Mouse (Mus musculus) frontal cortex, postnatal 14 days (tissue): ENCODE measurements around the gene Fam168a.
A peak's percentile ranks its signal among the peaks of the same experiment; 100 is the strongest.

Source experiments
- DNase-seq, 2 experiments: peaks; one replicate each; pipeline ENCODE4 v3.0.0; 2022; ENCODE audit warnings: low spot score in 2 of 2

The Fam168a gene

DNA sequence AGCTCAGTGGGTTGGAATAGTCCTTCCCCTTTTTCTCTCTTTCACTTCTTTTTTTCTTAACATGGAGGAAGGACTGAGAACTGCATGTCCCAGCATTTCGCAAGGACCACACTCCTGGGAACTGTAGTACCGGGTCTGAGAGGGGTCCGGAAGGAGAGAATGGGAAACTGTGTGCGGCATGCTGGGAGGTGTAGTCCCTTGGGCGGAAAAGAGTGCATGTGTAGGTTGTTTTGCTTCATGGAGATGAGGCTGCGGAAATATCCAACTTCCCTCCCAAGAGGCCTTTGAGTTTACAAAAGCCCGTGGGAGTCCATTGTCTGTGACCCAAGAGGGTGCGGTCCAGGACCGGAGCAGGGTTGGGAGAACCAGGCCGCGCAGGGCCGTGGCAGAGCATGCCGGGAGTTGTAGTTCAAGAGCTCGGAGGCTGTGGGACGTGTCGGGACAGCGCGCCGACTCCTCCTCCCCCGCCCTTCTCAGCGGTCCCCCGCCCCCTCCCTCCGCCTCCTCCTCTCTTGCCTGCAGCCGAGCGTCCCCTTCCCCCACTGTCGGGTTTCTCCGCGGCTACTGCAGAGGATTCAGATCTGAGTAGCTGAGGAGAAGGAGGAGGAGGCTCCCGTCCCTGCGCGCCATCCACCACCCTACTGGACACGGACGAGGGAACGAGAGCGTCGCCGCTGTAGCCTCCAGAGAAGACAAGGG lies at the start of gene Fam168a:
Gene Fam168a, plus strand, starts transcription at position 493 of the 699 bp plus-strand sequence.
- DNase-seq, result peak; percentile 88 to 89

DNA sequence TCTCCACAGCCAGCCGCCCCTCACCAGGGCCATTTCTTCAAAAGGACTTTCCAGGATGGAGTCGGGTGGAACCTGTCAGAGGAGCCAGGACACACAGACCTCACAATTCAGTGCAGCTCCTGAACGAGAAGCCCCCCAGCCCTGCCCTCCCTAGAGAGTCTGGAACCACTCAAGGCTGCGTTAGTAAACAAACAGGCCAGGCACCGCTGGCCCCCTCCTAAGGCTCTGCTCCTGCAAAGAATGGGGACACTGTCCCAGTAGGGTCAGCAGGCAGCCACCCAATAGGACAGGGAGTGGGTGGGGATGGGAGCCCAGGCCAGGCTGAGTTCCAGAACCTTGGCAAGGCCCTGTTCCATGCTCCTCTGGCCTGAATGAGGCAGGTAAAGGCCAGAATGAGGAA lies 49.7 kb upstream of the Fam168a start:
- DNase-seq, result no peak

DNA sequence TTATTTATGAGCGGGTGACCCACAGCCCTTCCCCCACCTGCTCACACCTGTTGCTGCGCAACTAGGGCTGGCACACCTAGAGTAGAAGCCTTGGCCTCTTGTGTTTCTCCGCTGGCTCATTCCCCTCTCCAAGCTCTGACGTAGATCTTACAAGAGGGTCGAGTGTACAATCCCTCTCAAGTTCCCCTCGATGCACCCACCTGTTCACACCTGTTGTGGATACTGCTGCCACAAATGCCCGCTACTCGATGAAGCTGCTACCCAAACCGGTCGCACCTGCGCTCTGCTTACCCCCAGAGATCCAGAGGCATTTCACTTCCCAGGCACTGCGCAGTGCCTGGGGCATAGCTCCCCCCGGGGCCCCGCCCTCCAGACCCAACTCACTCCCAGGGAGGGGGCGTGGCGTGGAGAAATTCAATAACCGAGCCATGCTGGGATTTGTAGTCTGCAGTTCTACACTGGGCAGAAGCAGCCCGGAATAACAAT lies 48.3 kb upstream of the Fam168a start:
- DNase-seq, result no peak

DNA sequence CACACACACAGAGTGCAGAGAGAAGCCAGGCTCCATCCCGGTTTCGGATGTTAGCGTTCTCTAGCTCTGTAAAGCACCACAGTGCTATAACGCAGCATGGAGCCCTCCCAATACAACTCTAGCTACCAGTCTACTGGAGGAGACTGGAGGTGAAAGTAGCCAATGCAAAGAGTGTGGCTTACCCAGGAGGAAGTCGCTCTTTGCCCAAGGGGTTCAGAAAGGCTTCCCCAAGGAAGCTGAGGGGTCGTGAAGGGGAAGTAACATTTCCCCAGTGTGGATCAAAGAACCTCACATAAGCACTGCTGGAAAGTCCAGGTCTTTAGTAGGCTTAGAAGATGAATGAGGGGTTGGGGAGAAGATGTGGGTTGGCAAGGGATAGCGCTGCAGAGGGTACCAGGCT lies 45.2 kb upstream of the Fam168a start:
- no peak for DNase-seq

DNA sequence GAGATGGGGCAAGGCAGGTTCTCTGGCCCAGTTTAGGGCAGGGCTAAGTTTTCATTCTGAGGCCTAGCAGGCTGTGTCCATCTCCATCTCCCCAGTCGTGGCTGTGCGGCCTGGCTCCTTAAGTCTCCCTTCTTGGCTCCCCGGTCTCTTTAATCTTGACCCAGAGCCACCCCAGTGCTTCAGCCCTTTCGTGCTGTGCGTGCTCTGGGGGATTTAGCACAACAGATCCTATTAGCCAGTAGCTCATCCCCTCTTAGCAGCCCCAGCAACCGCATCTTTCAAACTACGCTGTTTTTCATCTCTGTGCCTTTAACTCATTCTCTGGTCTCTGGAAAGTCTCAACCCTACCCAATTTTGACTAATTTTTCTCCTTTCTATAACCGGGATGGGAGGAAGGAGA lies 44.2 kb upstream of the Fam168a start, which contains the start of gene Plekhb1:
Gene Plekhb1, minus strand, starts transcription at position 184 of the 400 bp plus-strand sequence.
- no peak for DNase-seq

DNA sequence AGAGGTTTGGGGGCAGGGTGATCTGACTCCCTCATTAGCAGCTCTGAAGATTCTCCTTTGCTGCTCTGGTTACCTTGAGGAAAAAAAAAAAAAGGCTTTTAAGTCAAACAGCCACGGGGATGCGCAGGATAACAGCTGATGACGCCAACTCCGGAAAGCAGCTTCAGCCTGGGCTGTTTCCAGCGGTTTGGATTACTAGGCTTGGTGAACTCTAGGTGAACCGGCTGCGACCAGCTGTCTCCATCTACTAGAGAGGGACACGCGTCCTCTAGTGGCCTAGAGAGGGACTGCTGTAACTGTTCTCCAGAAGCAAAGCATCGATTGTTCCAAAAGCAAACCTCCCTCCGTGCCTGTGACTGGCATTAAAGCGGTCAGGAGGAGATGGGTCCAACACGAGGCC lies 43.2 kb upstream of the Fam168a start:
- DNase-seq, result peak; percentile 86 to 87

DNA sequence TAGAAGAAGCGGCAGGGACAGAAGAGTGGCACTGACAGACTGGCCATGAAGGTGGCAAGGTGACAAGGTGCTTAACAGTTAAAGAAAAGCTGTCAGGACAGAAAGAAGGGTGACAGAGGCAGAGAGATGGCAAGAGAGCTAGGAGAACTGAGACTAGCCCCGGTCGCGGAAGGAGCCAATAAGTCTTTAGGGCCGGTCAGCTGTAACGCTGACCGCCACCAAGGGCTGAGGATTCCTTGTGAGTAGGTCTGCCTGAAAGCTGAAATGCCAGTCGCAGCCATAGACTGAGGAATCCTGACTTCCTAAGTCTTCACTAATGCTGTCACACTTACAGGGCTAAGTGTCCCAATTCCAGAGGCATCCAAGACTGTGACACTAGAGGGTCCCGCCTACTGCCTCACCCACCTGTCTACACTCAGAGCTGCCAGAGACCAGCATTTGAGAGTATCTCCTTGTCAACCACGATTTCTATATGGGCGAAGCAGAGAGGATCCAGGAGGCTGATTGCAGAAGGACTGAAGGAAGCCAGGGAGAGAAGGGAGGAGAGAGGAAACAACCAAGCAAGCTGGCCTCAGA lies 42.6 kb upstream of the Fam168a start:
- DNase-seq, result no peak

DNA sequence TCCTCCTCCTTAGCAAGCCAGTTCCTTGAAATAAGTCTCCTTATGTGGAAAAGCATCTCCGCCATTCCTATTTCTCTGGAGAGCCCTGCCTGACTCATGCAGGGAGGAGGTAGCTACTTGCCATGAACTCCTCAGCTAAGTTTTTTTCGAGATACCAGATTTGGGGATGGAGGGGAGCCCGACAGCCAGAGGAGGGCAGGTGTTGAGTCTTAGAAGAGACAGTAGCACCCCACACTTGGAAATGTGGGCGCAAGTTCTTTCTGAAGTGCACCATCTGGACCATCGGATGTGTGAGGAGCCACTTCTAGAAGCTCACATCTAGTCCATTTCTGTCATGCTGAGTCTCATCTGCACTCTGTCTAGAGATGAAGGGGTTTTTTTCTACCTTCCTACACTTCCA lies 35.8 kb upstream of the Fam168a start:
- peak in 1 of 2 experiments; percentile 47 for DNase-seq

DNA sequence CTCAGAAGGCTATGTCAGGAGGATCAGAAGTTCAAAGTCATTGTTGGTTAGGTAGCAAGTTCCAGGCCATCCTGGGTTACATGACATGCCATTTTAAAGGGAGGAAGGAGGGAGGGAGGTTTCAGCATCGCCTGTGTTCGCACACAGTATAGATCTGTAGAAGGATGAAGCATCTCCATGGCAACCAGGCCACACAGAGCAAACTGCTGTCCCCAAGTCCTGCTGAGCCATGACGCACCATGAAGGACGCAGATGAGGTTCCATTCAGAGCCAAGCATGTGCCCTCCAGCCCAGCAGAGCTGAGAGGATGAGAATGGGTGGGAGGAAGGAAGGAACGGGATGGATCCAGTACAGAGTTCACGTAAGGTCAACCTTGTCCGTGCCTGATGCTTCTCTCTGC lies 33.0 kb upstream of the Fam168a start:
- no peak for DNase-seq

DNA sequence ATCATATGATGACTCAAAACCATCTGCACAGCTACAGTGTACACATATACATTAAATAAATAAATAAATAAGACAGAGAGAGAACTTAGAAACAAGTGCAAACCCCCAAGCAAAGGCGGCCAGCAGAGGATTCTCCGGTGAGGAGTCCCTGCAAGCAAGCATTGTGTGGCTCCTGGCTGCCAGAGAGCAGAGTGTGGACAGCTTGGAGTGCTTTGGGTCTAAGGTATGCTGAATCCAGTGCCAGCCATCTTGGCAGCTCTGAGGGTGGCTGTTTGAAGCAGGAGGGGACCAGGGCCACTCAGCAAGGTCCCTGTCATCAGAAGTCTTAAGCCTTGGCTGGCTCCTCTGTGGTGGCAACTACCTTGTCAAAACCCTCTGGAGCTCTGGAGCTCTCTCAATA lies 31.5 kb upstream of the Fam168a start:
- no peak for DNase-seq

DNA sequence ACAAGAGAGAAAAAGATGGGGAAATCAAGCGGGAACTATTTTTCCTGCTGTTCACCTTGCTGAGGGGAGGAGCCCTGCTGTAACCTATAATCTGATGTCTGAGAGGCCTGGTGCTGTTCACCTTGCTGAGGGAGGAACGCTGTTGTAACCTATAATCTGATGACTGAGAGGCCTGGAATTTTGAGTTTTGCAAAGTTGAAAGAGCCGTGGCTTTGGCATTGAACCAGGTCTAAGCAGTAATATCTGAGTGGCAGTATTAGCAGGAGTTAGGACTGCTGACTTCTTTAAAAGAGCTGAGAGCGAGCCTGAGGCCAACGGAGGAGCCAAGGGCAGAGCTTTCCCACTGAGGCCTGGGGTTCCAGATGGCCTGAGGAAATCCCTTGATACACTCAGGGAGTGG lies 28.4 kb upstream of the Fam168a start:
- no peak for DNase-seq

DNA sequence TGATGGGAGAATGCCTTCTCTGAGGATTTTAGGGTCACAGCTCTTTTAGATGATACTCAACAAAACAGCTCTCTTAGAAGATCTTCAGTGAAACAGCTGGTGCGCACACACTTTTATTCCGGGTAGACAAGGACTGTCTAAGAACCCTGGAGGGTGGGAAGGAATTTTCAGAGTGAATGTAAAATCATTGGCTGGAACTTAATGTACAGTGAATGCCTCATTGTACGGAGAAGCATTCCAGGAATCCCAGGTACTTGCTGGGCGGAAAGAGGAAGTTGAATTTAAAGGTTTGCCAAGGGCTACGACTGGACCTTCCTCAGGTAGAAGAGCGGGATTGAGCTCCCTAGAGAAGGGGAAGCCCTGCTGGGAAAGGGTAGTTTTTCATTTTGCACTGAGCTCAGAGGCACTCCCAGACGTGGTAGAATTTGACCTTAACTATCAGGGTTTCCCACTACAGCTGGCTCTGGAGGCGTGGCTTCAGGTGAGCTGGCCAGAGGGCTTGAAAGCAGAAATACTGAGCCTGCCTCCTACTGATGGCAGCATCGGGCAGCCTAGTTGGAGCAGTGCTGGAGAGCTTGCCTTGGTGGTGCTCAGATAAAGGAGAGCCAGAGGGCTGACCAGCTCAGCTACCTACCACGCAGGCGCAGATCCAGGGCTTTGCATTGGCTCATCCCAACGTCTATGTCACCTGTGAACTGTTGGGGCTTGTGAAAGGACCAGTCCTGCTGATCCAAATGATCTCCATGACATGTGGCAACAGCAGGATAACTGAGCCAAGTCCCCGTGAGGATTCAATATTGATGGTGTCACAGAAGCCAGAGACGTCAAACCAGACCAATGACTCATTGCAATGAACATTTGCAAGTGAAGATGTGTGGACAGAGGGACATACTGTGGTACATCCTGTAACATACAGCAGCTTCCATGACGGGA lies 27.2 kb upstream of the Fam168a start:
- no peak for DNase-seq

DNA sequence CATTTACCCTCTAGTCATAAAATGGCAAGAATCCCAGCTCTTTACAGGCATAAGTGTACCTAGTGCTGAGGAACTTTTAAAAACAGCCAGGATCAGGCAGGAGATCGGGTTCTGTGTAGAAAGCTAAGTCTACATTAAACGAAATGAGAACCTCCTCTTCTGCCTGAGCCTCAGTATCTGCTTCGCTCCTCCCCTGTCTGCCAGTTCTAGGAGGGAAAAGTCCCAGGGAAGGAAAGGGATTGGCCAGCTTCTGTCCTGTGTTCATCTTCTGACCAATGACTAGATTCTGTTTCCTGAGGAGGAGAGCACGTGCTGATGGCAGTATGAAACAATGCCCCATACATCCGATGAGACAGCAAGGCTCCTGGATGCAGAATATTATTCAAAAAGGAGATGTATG lies 25.3 kb upstream of the Fam168a start:
- no peak for DNase-seq

DNA sequence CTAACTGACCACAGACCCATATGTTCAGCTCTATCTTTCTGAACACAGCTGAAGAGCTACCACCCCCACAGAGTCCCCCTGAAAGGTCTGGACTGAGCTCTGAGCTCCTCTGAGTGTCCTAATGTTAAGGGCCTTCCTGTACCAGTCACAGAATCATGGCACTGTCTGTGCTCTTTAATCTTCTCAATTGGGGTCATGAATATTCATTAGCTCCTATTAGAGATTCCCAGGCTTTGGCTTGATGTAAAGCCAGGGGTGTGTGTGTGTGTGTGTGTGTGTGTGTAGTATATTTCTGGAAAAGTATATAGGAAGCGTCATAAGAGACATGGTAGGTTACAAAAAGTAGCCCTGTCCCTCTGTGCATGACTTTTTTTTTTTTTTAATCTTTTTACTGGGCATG lies 23.2 kb upstream of the Fam168a start:
- no peak for DNase-seq

DNA sequence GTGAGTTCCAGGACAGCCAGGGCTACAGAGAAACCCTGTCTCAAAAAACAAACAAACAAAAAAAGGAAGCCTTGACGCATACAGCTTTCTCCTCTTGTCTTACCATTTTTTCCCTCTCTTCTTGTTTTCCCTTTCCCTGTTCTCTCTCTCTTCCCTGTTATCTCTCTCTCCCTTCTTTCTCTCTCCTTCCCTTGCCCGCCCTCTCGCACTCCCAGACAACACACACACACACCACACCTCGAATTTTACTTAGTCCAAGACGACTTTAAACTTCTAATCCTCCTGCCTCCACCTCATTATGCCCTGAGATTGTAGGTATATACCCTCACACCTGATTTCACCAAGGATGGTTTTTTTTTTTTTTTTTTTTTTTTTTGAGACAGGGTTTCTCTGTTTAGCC lies 22.4 kb upstream of the Fam168a start:
- DNase-seq, result no peak

DNA sequence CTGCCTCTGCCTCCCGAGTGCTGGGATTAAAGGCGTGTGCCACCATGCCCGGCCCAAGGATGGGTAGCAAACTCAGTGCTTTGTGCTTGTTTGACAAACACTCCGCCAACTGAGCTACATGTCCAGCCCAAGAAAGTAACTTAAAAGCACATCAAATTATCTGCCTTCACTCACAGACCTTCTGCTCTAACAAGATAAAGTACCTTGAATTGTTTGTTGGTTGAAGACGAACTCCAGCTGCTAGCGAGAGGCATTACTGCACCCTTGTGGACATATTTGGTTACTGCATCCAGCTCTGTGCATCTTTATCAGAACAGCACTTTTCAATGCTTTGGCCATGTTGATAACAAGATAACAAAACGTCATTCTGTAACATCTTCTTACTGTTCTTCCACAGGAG lies 21.9 kb upstream of the Fam168a start:
- DNase-seq, result peak in 1 of 2 experiments; percentile 60

DNA sequence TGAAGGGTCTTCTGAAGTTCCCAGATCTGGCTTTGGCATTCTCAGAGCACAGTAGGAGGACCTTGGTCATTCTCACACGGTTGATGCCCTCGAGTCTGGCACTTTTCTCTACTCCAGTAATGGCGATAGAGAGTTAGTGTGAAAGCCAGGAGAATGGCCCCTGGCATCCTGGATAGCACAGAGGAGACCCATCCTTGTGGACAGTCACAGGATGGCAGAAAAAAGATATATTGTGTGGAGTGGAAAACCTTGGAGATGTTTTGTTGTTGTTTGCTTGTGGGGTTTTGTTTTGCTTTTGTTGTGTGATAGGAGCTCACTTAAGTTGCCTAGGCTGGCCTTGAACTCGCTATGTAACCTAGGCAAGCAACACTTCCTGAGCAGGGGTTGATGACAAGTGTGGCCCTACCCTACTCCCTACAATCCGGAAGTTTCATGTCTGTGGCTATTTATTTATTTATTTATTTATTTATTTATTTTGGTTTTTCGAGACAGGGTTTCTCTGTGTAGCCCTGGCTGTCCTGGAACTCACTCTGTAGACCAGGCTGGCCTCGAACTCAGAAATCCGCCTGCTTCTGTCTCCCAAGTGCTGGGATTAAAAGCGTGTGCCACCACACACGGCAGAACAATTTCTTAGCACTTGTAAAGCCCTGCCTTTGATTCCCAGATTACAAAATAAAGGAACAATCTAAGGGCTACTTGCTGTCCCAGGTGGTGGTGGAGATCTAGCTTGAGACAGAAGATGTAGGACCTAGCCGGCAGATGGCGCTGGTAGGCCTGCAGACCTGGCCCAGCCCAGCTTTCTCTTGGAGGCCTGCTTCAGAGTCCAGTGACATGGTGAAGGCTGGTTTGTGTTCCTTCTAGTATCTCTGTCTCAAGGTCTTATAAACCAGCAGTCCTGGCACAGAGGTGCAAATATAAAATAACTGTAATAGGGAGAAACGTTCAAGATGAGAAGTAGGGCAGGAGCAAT lies 21.1 kb upstream of the Fam168a start:
- DNase-seq, result peak in 1 of 2 experiments; percentile 50

DNA sequence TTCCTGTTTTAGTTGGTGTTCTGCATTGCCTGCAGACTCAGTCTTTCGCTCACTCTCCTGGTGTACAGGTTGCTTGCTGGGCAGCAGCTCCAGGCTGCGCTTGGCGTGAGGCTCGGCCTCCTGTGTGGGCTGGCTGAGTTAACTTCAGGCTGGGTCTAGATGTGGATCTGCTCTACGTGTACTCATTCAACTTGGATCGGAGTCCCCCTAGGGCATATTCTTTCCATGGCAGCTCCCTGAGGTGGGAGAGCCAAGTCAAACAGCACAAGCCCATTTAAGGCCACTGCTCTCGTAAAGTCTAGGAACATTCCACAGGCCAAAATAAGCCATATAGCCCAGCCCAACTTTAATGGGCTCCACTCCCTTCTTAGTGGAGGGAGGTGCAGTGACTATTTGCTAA lies 18.0 kb upstream of the Fam168a start:
- no peak for DNase-seq

DNA sequence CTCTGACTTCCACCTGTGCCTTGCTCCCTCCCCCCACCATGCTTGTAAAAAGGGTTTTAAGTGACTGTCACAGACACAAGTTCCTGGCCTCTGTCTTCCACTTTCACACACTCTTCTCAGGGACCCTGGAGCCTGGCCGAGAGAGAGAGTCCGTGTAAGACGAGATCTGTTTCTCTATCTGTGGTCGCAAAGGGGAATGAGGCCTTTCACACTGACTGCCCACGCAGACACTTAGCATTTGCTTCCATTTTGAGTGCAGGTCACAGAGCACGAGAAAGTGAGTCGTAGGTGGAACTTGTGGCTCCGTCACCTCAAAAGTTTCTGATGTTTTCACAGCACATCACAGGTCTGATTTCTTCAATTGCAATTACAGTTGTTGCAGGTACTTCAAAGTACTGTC lies 13.2 kb upstream of the Fam168a start:
- DNase-seq, result no peak

DNA sequence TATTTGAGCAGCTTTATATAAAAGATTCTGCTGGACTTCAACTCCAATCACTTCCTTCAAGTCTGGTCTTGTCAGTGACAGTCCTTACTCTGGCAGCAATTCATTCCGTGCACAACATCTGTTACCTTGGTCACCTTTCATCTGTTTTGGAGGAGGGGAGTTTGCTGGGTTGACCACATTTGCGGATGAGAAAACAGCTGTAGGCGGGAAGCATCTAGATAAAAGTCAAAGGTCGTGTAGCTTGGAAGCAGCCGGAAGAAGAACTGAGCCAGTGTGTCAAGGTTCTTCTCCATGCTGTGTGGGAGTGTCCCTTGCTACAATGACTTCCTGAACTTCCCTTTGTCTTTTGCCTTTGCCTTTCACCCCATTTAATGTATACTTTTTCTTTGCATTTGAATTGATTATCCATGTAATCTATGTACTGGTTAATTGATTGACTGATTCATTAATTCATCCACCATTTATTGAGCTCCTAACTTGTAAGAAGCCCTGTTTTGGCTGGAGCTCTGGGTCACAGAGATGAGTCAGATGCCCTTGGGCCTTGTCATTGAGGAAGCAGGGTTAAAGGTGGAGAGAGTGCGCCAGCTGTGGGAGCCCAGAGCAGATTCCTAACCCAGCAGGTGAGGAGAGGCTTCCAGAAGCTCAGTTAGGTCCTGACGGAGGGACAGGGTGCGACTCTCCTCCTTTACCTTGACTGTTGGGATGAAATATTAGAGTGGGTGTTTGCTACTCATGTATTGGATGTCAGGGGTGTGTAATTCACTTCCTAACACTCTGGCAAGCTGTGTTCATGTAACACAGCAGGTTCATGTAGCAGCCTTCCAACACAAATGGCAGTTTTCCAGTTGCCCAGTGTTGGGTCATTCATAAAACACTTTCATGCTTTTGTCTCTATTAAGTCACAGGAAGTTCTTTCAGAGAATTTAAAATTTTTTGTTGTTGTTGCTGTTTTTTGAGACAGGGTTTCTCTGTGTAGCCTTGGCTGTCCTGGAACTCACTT lies 6.4 kb upstream of the Fam168a start:
- DNase-seq, result no peak
